Mouse (Mus musculus) brain, adult 2 months (tissue): ENCODE results near the gene Plppr4.

Source experiments
- DNase-seq: peaks from one replicate; pipeline ENCODE4 v3.0.0; 2011; ENCODE audit warnings: low read depth, low spot score

The Plppr4 gene

GRCm38 (mm10) chr3:117294308-117294925 lies 66.3 kb downstream of the Plppr4 start:
- DNase-seq: peak; percentile 59
